Mouse (Mus musculus) bone marrow, adult 2 months (tissue): Measurements from ENCODE around the gene Rnf34. TPM values are rescaled to one million over a fixed set of nuclear protein-coding genes. Genes with fewer than 3 reads are reported as not detected.

Experiments
- H3K27ac ChIP-seq: fragments of 200-500 bp; 2 replicates; pipeline ENCODE4 v1.5.1; 2012; ENCODE audit warnings: low read depth, mild to moderate bottlenecking, control low read depth, inconsistent platforms, low read length; ENCODE audit not compliant: control insufficient read depth, poor library complexity, insufficient read depth
- H3K4me1 ChIP-seq: fragments of 200-500 bp; 2 replicates; pipeline ENCODE4 v1.6.1; 2011; ENCODE audit warnings: low read length; ENCODE audit not compliant: control insufficient read depth, insufficient read depth
- H3K4me3 ChIP-seq: fragments of 200-500 bp; replicated peaks from 2 replicates; pipeline ENCODE3; 2011; ENCODE audit warnings: mild to moderate bottlenecking, low read depth, low read length, control low read depth; ENCODE audit not compliant: control insufficient read depth
- CTCF ChIP-seq: fragments of 200-500 bp; IDR thresholded peaks from 2 replicates; pipeline ENCODE4 v1.5.1; 2011; ENCODE audit warnings: low read length, control low read depth; ENCODE audit not compliant: control insufficient read depth, insufficient read depth
- POLR2A ChIP-seq: fragments of 200-500 bp; IDR thresholded peaks from 2 replicates; pipeline ENCODE4 v1.6.1; 2011; ENCODE audit warnings: low read depth, mild to moderate bottlenecking, control low read depth, low read length, borderline replicate concordance; ENCODE audit not compliant: control insufficient read depth
- WGBS: fragments of 180-500 bp; shearing (Covaris S2); methylation state at CpG from one replicate; pipeline ENCODE4 v1.1.7; 2018; 5-methylcytosine and 5-hydroxymethylcytosine counted together
- polyA plus RNA-seq: library from polyadenylated mRNA; stranded (reverse); fragments of >200 nt; gene quantifications from 2 replicates; pipeline ENCODE4 v1.2.4, GENCODE M21; 2011; ENCODE audit warnings: low replicate concordance; ENCODE audit not compliant: missing spikeins, insufficient read depth, insufficient read length

Rnf34 gene
- polyA plus RNA-seq, 1 experiment = 11.1 TPM

GRCm38 (mm10) chr5:122909481-122909880, 59.6 kb downstream of the Rnf34 start:
- Histone ChIP-seq H3K27ac (no peak overlapping the region), H3K4me3 (no peak overlapping the region), H3K4me1 (no peaks in the 10 kb centered on the region; the same call in 1 of the 2 replicates)
- TF ChIP-seq CTCF (no peak), POLR2A (no peak)
- 86% methylated on average over 18 of the region's 18 CpGs for WGBS

GRCm38 (mm10) chr5:122912863-122913262, 63.0 kb downstream of the Rnf34 start:
- TF ChIP-seq CTCF = 0 out of 2 replicates have a peak, but pooled peaks have one; percentile 18
- no peak for TF ChIP-seq POLR2A
- H3K4me3 ChIP-seq = no peak overlapping the region
- no peak overlapping the region for H3K27ac ChIP-seq
- WGBS = 86% methylated on average over 4 of the region's 4 CpGs
- H3K4me1 ChIP-seq = no peaks in the 10 kb centered on the region

- 55% methylated on average over 6 of the region's 6 CpGs for WGBS
- H3K27ac ChIP-seq = no peak overlapping the region
- TF ChIP-seq CTCF (no peak), POLR2A (no peak)
- H3K4me1 ChIP-seq = no peaks in the 10 kb centered on the region
- H3K4me3 ChIP-seq = no peak overlapping the region
Observed at GRCm38 (mm10) chr5:122916147-122916546, 66.3 kb downstream of the Rnf34 start.

GRCm38 (mm10) chr5:122917982-122918711, 68.3 kb downstream of the Rnf34 start:
- WGBS = 61% methylated on average over 7 of the region's 7 CpGs
- H3K4me1 ChIP-seq = no peaks in the 10 kb centered on the region
- H3K4me3 ChIP-seq = no peak overlapping the region
- no peak overlapping the region for H3K27ac ChIP-seq
- TF ChIP-seq POLR2A (no peak), CTCF (no peak)

GRCm38 (mm10) chr5:122920557-122920956, 70.7 kb downstream of the Rnf34 start:
- Histone ChIP-seq H3K27ac (no peak overlapping the region), H3K4me3 (no peak overlapping the region), H3K4me1 (no peaks in the 10 kb centered on the region)
- TF ChIP-seq POLR2A = no peak
- TF ChIP-seq CTCF = no peak
- 85% methylated on average over 5 of the region's 5 CpGs for WGBS

Other genes starting within 250 kb of the Rnf34 start
- 0.86 and 2.1 TPM in 2 replicates for gene Ift81, start 235.5 kb upstream of the Rnf34 start, polyA plus RNA-seq
- 1.5 and 2.9 TPM in 2 replicates for gene P2rx7, start 206.1 kb upstream of the Rnf34 start, polyA plus RNA-seq
- 13.2 and 23.7 TPM in 2 replicates for gene P2rx4, start 142.5 kb upstream of the Rnf34 start, polyA plus RNA-seq
- 15.8 and 31.8 TPM in 2 replicates for gene Camkk2, start 70.6 kb upstream of the Rnf34 start, polyA plus RNA-seq
- gene Anapc5, start 28.7 kb upstream of the Rnf34 start, polyA plus RNA-seq = 204 and 228 TPM in 2 replicates
- gene Kdm2b, start 139.8 kb downstream of the Rnf34 start, polyA plus RNA-seq = 17.4 and 24.2 TPM in 2 replicates
- gene Orai1, start 165.0 kb downstream of the Rnf34 start, polyA plus RNA-seq = 18.0 and 30.8 TPM in 2 replicates
- 5.3 TPM in 1 of 2 replicates, not detected in the other for gene Morn3, start 197.0 kb downstream of the Rnf34 start, polyA plus RNA-seq
- 33.5 and 38.8 TPM in 2 replicates for gene Tmem120b, start 218.4 kb downstream of the Rnf34 start, polyA plus RNA-seq